Mouse (Mus musculus): Measurements from ENCODE around the gene Kcnj4. TPM values are rescaled to one million over a fixed set of nuclear protein-coding genes. Genes with fewer than 3 reads are reported as not detected.
A peak's percentile ranks its signal among the peaks of the same experiment; 100 is the strongest.

Kcnj4 gene
- polyA plus RNA-seq, 1 experiment from 2014 or later = not detected

GRCm38 (mm10) chr15:79525979-79526768, 21.1 kb upstream of the Kcnj4 start:
- no peaks in the 10 kb centered on the region for H3K27me3 ChIP-seq (ENCODE audit: poor library complexity, severe bottlenecking)
- WGBS = 68% methylated on average over 9 of the region's 9 CpGs
- no peak overlapping the region for H3K4me3 ChIP-seq
- no peaks in the 10 kb centered on the region for H3K4me1 ChIP-seq
- peaks cover 57% of the 10 kb centered on the region for H3K36me3 ChIP-seq (replicated peaks)
- no peaks in the 10 kb centered on the region for H3K9me3 ChIP-seq
- no peak overlapping the region for H3K27ac ChIP-seq
- DNase-seq (ENCODE audit: extremely low spot score, low spot score) = no peak

GRCm38 (mm10) chr15:79525564-79525963, 20.5 kb upstream of the Kcnj4 start:
- H3K27ac ChIP-seq = no peak overlapping the region
- no peak for DNase-seq (ENCODE audit: extremely low spot score, low spot score)
- H3K4me1 ChIP-seq = no peaks in the 10 kb centered on the region
- no peaks in the 10 kb centered on the region for H3K9me3 ChIP-seq
- WGBS = 92% methylated on average over 5 of the region's 5 CpGs
- H3K36me3 ChIP-seq (replicated peaks) = peaks cover 51% of the 10 kb centered on the region
- H3K27me3 ChIP-seq (ENCODE audit: poor library complexity, severe bottlenecking) = no peaks in the 10 kb centered on the region
- no peak overlapping the region for H3K4me3 ChIP-seq

GRCm38 (mm10) chr15:79519400-79520220, 14.6 kb upstream of the Kcnj4 start:
- Histone ChIP-seq H3K27ac (no peak overlapping the region), H3K4me3 (no peak overlapping the region), H3K27me3 (ENCODE audit: poor library complexity, severe bottlenecking) (peaks cover 50% of the 10 kb centered on the region), H3K4me1 (peaks cover 25% of the 10 kb centered on the region), H3K9me3 (no peaks in the 10 kb centered on the region; the same call in 1 of the 2 replicates), H3K36me3 (replicated peaks) (no peaks in the 10 kb centered on the region; the same call in 1 of the 2 replicates)
- DNase-seq (ENCODE audit: extremely low spot score, low spot score) = no peak
- 50% methylated on average over 16 of the region's 16 CpGs for WGBS

GRCm38 (mm10) chr15:79518571-79518970, 13.5 kb upstream of the Kcnj4 start:
- peaks cover 60% of the 10 kb centered on the region for H3K27me3 ChIP-seq (ENCODE audit: poor library complexity, severe bottlenecking)

GRCm38 (mm10) chr15:79517710-79518109, 12.7 kb upstream of the Kcnj4 start:
- no peaks in the 10 kb centered on the region for H3K36me3 ChIP-seq (replicated peaks)
- no peak overlapping the region for H3K27ac ChIP-seq
- no peak overlapping the region for H3K4me3 ChIP-seq
- H3K9me3 ChIP-seq = no peaks in the 10 kb centered on the region; the same call in 1 of the 2 replicates
- no peak for DNase-seq (ENCODE audit: extremely low spot score, low spot score)
- peaks cover 34% of the 10 kb centered on the region for H3K4me1 ChIP-seq
- 77% methylated on average over 4 of the region's 4 CpGs for WGBS
- H3K27me3 ChIP-seq (ENCODE audit: poor library complexity, severe bottlenecking) = peaks cover 69% of the 10 kb centered on the region

More at GRCm38 (mm10) chr15:79518571-79518970, 13.5 kb upstream of the Kcnj4 start:
- WGBS = 87% methylated on average over 3 of the region's 3 CpGs
- Histone ChIP-seq H3K9me3 (no peaks in the 10 kb centered on the region; the same call in 1 of the 2 replicates), H3K4me1 (peaks cover 33% of the 10 kb centered on the region), H3K4me3 (no peak overlapping the region), H3K36me3 (replicated peaks) (no peaks in the 10 kb centered on the region), H3K27ac (no peak overlapping the region)
- no peak for DNase-seq (ENCODE audit: extremely low spot score, low spot score)

- WGBS = 1% methylated on average over 71 of the region's 71 CpGs
- DNase-seq (ENCODE audit: extremely low spot score, low spot score) = peak; percentile 46
- H3K4me1 ChIP-seq = peaks cover 47% of the 10 kb centered on the region
- peaks cover 82% of the 10 kb centered on the region for H3K27me3 ChIP-seq (ENCODE audit: poor library complexity, severe bottlenecking)
- H3K9me3 ChIP-seq = no peaks in the 10 kb centered on the region; the same call in 1 of the 2 replicates
- H3K36me3 ChIP-seq (replicated peaks) = no peaks in the 10 kb centered on the region
- H3K27ac ChIP-seq = peak within 1 kb of the TSS; percentile 59
- peak within 1 kb of the TSS; percentile 60 for H3K4me3 ChIP-seq
Observed at GRCm38 (mm10) chr15:79516171-79517096, 11.4 kb upstream of the Kcnj4 start, which contains the start of gene Kdelr3. Gene Kdelr3, plus strand, starts transcription at chr15:79516411.

- Histone ChIP-seq H3K9me3 (no peaks in the 10 kb centered on the region; the same call in 1 of the 2 replicates), H3K27me3 (ENCODE audit: poor library complexity, severe bottlenecking) (peaks cover 100% of the 10 kb centered on the region), H3K27ac (no peak overlapping the region), H3K4me3 (peak overlapping the region; percentile 7; the same call in 1 of the 2 replicates), H3K36me3 (replicated peaks) (no peaks in the 10 kb centered on the region), H3K4me1 (peaks cover 52% of the 10 kb centered on the region)
- no peak for DNase-seq (ENCODE audit: extremely low spot score, low spot score)
- WGBS = 9% methylated on average over 9 of the region's 9 CpGs
Observed at GRCm38 (mm10) chr15:79513940-79514339, 8.9 kb upstream of the Kcnj4 start.

- no peaks in the 10 kb centered on the region; the same call in 1 of the 2 replicates for H3K9me3 ChIP-seq
- no peak overlapping the region for H3K27ac ChIP-seq
- 1% methylated on average over 61 of the region's 61 CpGs for WGBS
- H3K4me1 ChIP-seq = peaks cover 48% of the 10 kb centered on the region
- H3K27me3 ChIP-seq (ENCODE audit: poor library complexity, severe bottlenecking) = peaks cover 100% of the 10 kb centered on the region
- peak; percentile 88 for DNase-seq (ENCODE audit: extremely low spot score, low spot score)
- no peaks in the 10 kb centered on the region for H3K36me3 ChIP-seq (replicated peaks)
- peak overlapping the region; percentile 54 for H3K4me3 ChIP-seq
Observed at GRCm38 (mm10) chr15:79511553-79512320, 6.7 kb upstream of the Kcnj4 start.

- Histone ChIP-seq H3K36me3 (replicated peaks) (no peaks in the 10 kb centered on the region), H3K9me3 (no peaks in the 10 kb centered on the region; the same call in 1 of the 2 replicates), H3K4me1 (peaks cover 48% of the 10 kb centered on the region), H3K27ac (no peak overlapping the region), H3K27me3 (ENCODE audit: poor library complexity, severe bottlenecking) (peaks cover 100% of the 10 kb centered on the region), H3K4me3 (no peak overlapping the region)
- 79% methylated on average over 7 of the region's 7 CpGs for WGBS
- no peak for DNase-seq (ENCODE audit: extremely low spot score, low spot score)
Observed at GRCm38 (mm10) chr15:79510425-79510824, 5.4 kb upstream of the Kcnj4 start.

- DNase-seq (ENCODE audit: extremely low spot score, low spot score) = no peak
- peaks cover 100% of the 10 kb centered on the region for H3K27me3 ChIP-seq (ENCODE audit: poor library complexity, severe bottlenecking)
- 48% methylated on average over 6 of the region's 6 CpGs for WGBS
- H3K4me3 ChIP-seq = no peak overlapping the region
- peaks cover 53% of the 10 kb centered on the region for H3K4me1 ChIP-seq
- H3K27ac ChIP-seq = no peak overlapping the region
- no peaks in the 10 kb centered on the region; the same call in 1 of the 2 replicates for H3K9me3 ChIP-seq
- H3K36me3 ChIP-seq (replicated peaks) = no peaks in the 10 kb centered on the region
Observed at GRCm38 (mm10) chr15:79509998-79510397, 5.0 kb upstream of the Kcnj4 start.

- WGBS = 50% methylated on average over 31 of the region's 31 CpGs
- H3K4me3 ChIP-seq = no peak overlapping the region; the same call in 1 of the 2 replicates
- no peaks in the 10 kb centered on the region for H3K9me3 ChIP-seq
- no peak overlapping the region for H3K27ac ChIP-seq
- H3K27me3 ChIP-seq (ENCODE audit: poor library complexity, severe bottlenecking) = peaks cover 100% of the 10 kb centered on the region
- no peaks in the 10 kb centered on the region for H3K36me3 ChIP-seq (replicated peaks)
- peaks cover 57% of the 10 kb centered on the region for H3K4me1 ChIP-seq
- DNase-seq (ENCODE audit: extremely low spot score, low spot score) = no peak
Observed at GRCm38 (mm10) chr15:79507055-79507828, 2.2 kb upstream of the Kcnj4 start.
